Mouse (Mus musculus) left cerebral cortex, adult 2 months (tissue): ENCODE measurements around the gene Cyp4x1. TPM values are rescaled to one million over a fixed set of nuclear protein-coding genes. Genes with fewer than 3 reads are reported as not detected.

Experiments used
- DNase-seq, 2 experiments: peaks; one replicate each; pipeline ENCODE4 v3.0.0; 2021 to 2022; ENCODE audit warnings: low spot score in 2 of 2, mixed read lengths in 1 of 2; ENCODE audit errors: extremely low spot score in 1 of 2
- H3K27ac ChIP-seq: fragments of 200-600 bp; 2 replicates; pipeline ENCODE4 v1.8.1; 2022
- H3K4me3 ChIP-seq: fragments of 200-600 bp; 2 replicates; pipeline ENCODE4 v1.8.1; 2022
- CTCF ChIP-seq: fragments of 200-600 bp; IDR thresholded peaks from 2 replicates; pipeline ENCODE4 v1.8.1; 2022; ENCODE audit warnings: antibody characterized with exemption, mild to moderate bottlenecking, moderate library complexity
- intact Hi-C: fragments of 180-260 bp; cut with DNase I; formaldehyde crosslinking; loops from one replicate; pipeline ENCODE4 v1.15.1; 2025
- total RNA-seq, 2 experiments: library from RNA; stranded (reverse); gene quantifications; 2 replicates each; pipeline ENCODE4 v1.2.3; 2021

Gene Cyp4x1
- total RNA-seq, 2 experiments from 2014 or later, result 12.7 to 14.6 TPM

- no peak for TF ChIP-seq CTCF
- Histone ChIP-seq H3K27ac (no peak overlapping the region), H3K4me3 (peak overlapping the region; percentile 52)
- no peak for DNase-seq
- intact Hi-C loops, result loop anchor here (5.0 to 10.0 kb wide), 2 partner anchors 389 to 874 kb away; partner anchors contain the start of gene Dmbx1
These were observed 70.4 kb downstream of the Cyp4x1 start for GRCm38 (mm10) chr4:115063518-115064239.

DNA sequence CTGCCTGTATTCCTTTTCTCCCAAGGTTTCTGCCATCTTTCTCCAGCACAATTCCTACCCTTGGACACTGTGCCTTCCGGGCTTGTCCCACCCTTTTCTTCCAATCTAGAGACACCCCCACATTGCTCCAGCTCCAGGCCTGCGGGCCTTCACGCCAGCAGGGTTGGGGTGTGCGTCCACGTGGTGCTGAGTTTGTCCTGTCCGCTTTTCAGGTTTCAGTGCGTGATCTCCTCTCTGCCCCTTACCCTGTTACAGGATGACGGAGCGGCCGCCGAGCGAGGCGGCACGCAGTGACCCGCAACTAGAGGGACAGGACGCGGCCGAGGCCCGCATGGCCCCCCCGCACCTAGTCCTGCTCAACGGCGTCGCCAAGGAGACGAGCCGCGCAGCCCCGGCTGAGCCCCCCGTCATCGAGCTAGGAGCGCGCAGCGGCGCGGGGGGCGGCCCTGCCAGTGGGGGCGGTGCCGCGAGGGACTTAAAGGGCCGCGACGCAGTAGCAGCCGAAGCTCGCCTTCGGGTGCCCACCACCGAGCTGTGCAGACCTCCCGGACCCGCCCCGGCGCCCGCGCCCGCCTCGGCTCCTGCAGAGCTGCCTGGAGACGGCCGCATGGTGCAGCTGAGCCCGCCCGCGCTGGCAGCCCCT lies 71.1 kb downstream of the Cyp4x1 start:
- no peak overlapping the region for H3K27ac ChIP-seq
- peak overlapping the region; percentile 52 for H3K4me3 ChIP-seq
- TF ChIP-seq CTCF, result no peak
- intact Hi-C loops, result loop anchor here (5.0 to 10.0 kb wide), 2 partner anchors 388 to 874 kb away; partner anchors contain the start of gene Dmbx1
- DNase-seq, result peak; percentile 36

DNA sequence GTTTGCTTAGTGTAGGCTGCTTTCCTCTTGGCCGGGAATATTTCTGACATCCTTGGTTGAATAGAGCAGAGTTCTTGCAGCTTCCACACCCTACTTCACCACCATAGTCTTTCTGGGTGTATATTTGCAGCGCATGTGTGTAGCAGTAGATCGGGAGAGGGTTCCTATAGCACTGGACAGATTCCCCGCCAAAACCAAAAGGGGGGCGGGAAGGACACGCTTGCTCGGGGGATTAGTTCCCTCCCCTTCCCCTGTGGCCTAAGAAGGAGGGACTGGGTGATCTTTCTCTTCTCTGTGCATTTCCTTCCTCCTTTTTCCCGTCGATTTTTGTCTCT lies 71.6 kb downstream of the Cyp4x1 start:
- peak overlapping the region; percentile 52 for H3K4me3 ChIP-seq
- intact Hi-C loops, result loop anchor here (5.0 to 10.0 kb wide), 2 partner anchors 388 to 875 kb away; partner anchors contain the start of gene Dmbx1
- DNase-seq, result no peak
- no peak for TF ChIP-seq CTCF
- no peak overlapping the region for H3K27ac ChIP-seq

- Histone ChIP-seq H3K4me3 (no peak overlapping the region), H3K27ac (no peak overlapping the region)
- TF ChIP-seq CTCF, result no peak
- DNase-seq, result no peak
- intact Hi-C loops, result loop anchor here (5.0 to 10.0 kb wide), 2 partner anchors 386 to 877 kb away; partner anchors contain the start of gene Dmbx1
These were observed 73.3 kb downstream of the Cyp4x1 start for GRCm38 (mm10) chr4:115060753-115061152.

DNA sequence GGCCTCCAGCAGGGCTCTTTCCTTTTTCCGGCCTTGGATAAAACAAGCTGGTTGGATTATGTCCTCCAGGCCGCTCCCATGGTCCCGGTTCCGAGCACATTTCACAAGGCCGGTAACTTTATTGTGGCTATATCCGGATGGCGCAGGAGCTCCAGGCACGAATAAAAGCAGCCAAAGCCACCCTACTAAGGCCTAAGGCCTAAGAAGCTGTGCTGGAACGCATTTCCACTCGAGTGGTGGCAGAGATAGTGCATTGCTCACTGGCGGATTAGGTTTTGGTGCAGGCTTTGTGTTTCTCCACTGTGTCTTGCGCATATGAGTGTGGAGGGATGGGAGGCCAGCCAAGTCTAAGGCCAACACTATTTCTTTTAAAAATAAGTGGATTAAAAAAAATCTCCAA lies 74.2 kb downstream of the Cyp4x1 start:
- Histone ChIP-seq H3K4me3 (peak overlapping the region; percentile 14; the same call in 1 of the 2 replicates), H3K27ac (no peak overlapping the region)
- DNase-seq, result no peak
- intact Hi-C loops, result loop anchor here (5.0 to 10.0 kb wide), 3 partner anchors 73 to 877 kb away; partner anchors contain the start of genes Cmpk1 and Dmbx1
- TF ChIP-seq CTCF, result no peak

GRCm38 (mm10) chr4:115058871-115059590 lies 75.0 kb downstream of the Cyp4x1 start:
- DNase-seq, result no peak
- no peak for TF ChIP-seq CTCF
- intact Hi-C loops, result loop anchor here (1.0 to 5.0 kb wide), 2 partner anchors 72 to 157 kb away; partner anchors contain the start of gene Cmpk1
- peak overlapping the region; percentile 41; the same call in 1 of the 2 replicates for H3K27ac ChIP-seq
- peak overlapping the region; percentile 17; the same call in 1 of the 2 replicates for H3K4me3 ChIP-seq

GRCm38 (mm10) chr4:115058317-115058761 lies 75.7 kb downstream of the Cyp4x1 start:
- intact Hi-C loops, result loop anchor here (1.0 to 5.0 kb wide), 2 partner anchors 71 to 156 kb away; partner anchors contain the start of gene Cmpk1
- no peak for DNase-seq
- Histone ChIP-seq H3K4me3 (peak overlapping the region; percentile 44; the same call in 1 of the 2 replicates), H3K27ac (no peak overlapping the region; the same call in 1 of the 2 replicates)
- no peak for TF ChIP-seq CTCF

- Histone ChIP-seq H3K4me3 (peak overlapping the region; percentile 44), H3K27ac (peak overlapping the region; percentile 80)
- TF ChIP-seq CTCF, result no peak
- no peak for DNase-seq
- intact Hi-C loops, result loop anchor here (1.0 to 5.0 kb wide), 2 partner anchors 70 to 155 kb away; partner anchors contain the start of gene Cmpk1
These were observed 76.3 kb downstream of the Cyp4x1 start for GRCm38 (mm10) chr4:115057674-115058316.

GRCm38 (mm10) chr4:115056921-115057673 lies 77.0 kb downstream of the Cyp4x1 start:
- TF ChIP-seq CTCF, result no peak

DNA sequence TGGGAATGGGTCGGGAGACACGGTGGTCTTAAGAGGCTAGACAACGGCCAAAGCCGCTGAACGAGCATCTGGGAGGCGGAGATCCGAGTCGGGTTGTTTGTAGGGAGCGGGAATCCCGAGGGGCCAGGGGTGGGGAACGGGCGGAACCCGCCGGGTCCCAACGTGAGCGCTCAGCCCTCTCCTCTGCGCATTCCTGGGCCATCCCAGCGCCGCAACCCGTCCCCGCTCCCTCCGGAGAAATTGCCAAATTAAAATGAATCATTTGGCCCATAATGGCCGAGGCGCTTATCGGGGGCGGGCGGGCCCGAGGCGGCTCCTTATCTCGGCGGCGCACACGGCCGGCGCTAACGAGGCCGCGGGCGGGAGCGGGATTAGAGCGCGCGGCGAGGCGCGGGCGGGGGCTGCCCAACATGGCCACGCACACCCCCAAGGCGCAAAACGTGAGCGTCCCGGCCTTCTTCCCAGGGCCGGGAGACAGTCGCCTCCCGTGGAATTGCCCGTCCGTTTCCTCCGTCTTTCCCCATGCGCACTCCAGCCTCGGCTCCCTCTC lies 77.6 kb downstream of the Cyp4x1 start, which contains the start of gene Tal1:
TSS of gene Tal1 (plus strand) at position 56 of the 550 bp plus-strand sequence.
- no peak for DNase-seq
- peak within 1 kb of the TSS; percentile 80 for H3K27ac ChIP-seq
- no peak for TF ChIP-seq CTCF
- intact Hi-C loops, result loop anchor here (5.0 kb wide), 1 partner anchor 69 kb away; the partner anchor contains the start of gene Cmpk1
- peak within 1 kb of the TSS; percentile 44 for H3K4me3 ChIP-seq

More at GRCm38 (mm10) chr4:115056921-115057673, 77.0 kb downstream of the Cyp4x1 start:
- Histone ChIP-seq H3K4me3 (peak overlapping the region; percentile 44), H3K27ac (peak overlapping the region; percentile 80)
- intact Hi-C loops, result loop anchor here (5.0 kb wide), 1 partner anchor 70 kb away; the partner anchor contains the start of gene Cmpk1
- peak in 1 of 2 experiments; percentile 18 for DNase-seq

Other genes starting within 250 kb of the Cyp4x1 start
- gene Foxd2, start 225.4 kb downstream of the Cyp4x1 start, total RNA-seq, result under 1 TPM; 0.35 to 0.63 TPM
- gene Foxe3, start 208.3 kb downstream of the Cyp4x1 start, total RNA-seq, result not detected
- 10 to 100 TPM; 74.5 to 79.6 TPM for gene Cmpk1, start 147.0 kb downstream of the Cyp4x1 start, total RNA-seq
- gene Stil, start 134.1 kb downstream of the Cyp4x1 start, total RNA-seq, result under 1 TPM; 0.36 to 0.98 TPM
- 1 to 10 TPM; 1.5 TPM for gene Tal1, start 77.9 kb downstream of the Cyp4x1 start, total RNA-seq
- gene Pdzk1ip1, start 45.6 kb downstream of the Cyp4x1 start, total RNA-seq, result under 1 TPM in 1 of 2 experiments, not detected in 1; 0.75 TPM
- not detected for gene Cyp4a29, start 107.8 kb upstream of the Cyp4x1 start, total RNA-seq
- not detected for gene Cyp4a12a, start 164.8 kb upstream of the Cyp4x1 start, total RNA-seq